Mouse (Mus musculus): ENCODE data around the gene Atcay. TPM values are rescaled to one million over a fixed set of nuclear protein-coding genes. Genes with fewer than 3 reads are reported as not detected.

The Atcay gene
- polyA plus RNA-seq, 1 experiment from 2014 or later = 77.3 TPM

DNA sequence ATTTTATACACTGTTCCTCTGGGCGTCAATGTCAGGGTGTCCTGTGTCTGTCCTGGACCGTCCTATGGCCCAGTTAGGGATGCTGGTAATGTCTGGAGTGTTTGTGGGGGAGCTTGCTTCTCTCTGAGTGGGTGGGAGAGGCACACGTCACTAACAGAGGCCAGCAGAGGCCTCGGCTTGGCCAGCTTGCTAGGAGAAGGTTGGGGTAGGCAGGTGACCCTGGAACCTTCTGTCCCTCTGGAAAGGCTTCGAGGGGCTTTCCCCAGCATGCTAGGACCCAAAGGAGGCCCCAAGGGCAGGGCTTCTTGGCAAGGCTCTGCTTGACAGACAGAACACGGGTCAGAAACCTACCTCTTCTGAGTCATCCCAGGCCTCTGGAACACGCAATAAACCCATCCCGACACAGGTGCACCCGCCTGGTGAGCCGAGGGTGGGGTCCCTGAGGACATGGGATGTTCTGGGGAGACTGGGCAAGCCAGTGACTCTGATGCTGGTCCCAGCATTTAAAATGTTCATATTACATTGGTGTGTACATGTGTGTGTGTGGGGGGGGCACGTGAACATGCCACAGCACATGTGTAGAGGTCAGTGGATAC is 34.1 kb downstream of the Atcay start:
- Histone ChIP-seq H3K4me3 (replicated peaks) (no peak overlapping the region), H3K36me3 (no peaks in the 10 kb centered on the region), H3K9me3 (no peaks in the 10 kb centered on the region), H3K4me2 (replicated peaks) (no peak overlapping the region), H3K4me1 (replicated peaks) (peaks cover 27% of the 10 kb centered on the region), H3K27ac (no peak overlapping the region), H3K9ac (replicated peaks) (no peak overlapping the region), H3K27me3 (peaks cover 46% of the 10 kb centered on the region)
- ATAC-seq = no peak
- 65% methylated on average over 11 of the region's 11 CpGs for WGBS

DNA sequence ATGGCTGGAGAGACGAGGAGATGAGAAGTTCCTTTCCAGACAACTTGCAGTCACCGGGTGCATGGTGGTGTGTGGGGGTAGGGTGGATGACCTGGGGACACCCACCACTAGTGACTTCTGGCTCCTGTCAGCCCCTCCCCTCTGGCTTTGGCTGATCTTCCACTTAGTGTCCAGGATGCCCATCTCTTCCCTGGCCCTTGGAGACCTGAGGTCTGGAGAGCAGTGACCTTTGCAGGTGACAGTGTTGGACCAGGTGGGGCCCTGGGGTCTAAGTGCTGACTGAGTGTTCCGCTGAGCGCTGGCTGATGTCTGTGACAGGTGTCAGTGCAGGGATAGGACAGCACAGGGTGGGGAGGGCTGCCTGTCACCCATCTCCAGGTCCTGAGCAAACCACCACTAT is 35.3 kb downstream of the Atcay start:
- peaks cover 30% of the 10 kb centered on the region for H3K4me1 ChIP-seq (replicated peaks)
- no peak overlapping the region for H3K4me2 ChIP-seq (replicated peaks)
- H3K36me3 ChIP-seq = peaks cover 12% of the 10 kb centered on the region
- no peak overlapping the region for H3K9ac ChIP-seq (replicated peaks)
- peaks cover 46% of the 10 kb centered on the region for H3K27me3 ChIP-seq
- no peak for ATAC-seq
- no peak overlapping the region for H3K4me3 ChIP-seq (replicated peaks)
- H3K27ac ChIP-seq = no peak overlapping the region
- 73% methylated on average over 4 of the region's 4 CpGs for WGBS
- H3K9me3 ChIP-seq = no peaks in the 10 kb centered on the region

DNA sequence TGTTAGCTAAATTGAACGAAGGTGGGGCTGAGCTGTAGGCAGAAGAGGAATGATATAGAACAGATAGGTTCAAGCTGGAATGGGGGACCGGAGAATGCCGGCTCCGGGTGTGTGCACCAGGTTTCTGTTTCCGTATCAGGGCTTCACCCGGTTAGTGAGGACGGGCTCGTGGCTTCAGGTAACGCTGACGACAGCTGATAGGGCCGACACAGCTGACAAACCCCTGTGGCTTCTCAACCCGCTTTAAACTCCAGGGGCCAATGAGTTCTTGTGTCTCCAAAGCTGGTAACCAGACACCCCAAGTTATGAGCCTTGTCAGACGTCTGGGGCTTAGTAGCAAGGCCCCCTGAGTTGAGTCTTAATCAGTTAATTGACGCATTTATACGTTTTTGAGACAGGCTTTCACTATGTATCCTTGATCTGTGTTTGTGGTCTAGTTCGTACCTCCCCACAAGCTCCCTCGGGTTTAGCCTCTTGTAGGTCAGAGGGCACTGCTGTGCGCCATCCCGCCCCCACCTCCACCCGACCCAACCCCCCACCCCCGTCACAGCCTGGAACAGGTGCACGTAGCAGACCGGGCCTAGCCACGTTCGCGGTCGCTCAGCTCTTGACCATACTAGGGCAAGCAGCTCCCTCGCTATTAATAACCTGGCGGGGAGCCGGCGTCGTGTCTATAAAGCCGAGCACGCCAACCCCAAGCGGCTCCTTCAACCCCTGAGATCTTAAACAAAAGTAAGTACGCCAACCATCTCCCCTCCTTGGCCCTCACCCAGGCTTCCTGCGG is 36.5 kb downstream of the Atcay start:
- 0 out of 2 replicates have a peak overlapping the region, but pooled peaks have one; percentile 3 for H3K4me2 ChIP-seq (replicated peaks)
- 14% methylated on average over 37 of the region's 37 CpGs for WGBS
- peak overlapping the region; percentile 41; the same call in 1 of the 2 replicates for H3K9ac ChIP-seq (replicated peaks)

DNA sequence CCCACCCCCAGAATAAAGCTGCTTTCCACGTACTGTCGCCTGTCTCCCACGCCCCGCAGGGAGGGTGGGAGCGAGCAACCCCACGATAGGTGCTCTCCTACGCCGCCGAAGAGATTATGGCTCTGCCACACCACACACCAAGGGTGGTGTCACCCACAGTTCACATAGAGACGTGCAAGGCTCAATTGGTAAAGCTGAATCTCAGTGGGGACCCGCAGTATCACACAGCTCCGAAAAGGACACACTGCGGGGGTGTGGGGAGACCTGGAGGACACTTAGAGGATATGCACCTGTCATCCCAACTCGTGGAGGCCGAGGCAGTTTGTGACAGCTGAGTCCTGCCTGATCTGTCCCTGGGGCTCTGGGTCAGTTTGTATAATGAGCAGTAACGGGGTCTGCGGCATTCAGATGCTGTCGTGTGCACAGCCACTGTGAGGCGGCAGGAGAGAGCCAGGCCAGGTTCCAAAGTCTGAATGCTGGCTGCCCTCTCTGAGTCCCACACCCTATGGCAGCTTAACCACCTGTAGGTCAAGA is 37.6 kb downstream of the Atcay start:
- H3K4me3 ChIP-seq (replicated peaks) = peak overlapping the region; percentile 59
- peak; percentile 59 for ATAC-seq
- H3K4me1 ChIP-seq (replicated peaks) = peaks cover 30% of the 10 kb centered on the region
- H3K36me3 ChIP-seq = peaks cover 25% of the 10 kb centered on the region
- peak overlapping the region; percentile 83 for H3K4me2 ChIP-seq (replicated peaks)
- H3K27ac ChIP-seq = peak overlapping the region; percentile 97
- H3K9me3 ChIP-seq = no peaks in the 10 kb centered on the region
- peak overlapping the region; percentile 75 for H3K9ac ChIP-seq (replicated peaks)
- 2% methylated on average over 19 of the region's 19 CpGs for WGBS
- peaks cover 40% of the 10 kb centered on the region for H3K27me3 ChIP-seq

More for the DNA sequence above, 36.5 kb downstream of the Atcay start:
- ATAC-seq = no peak
- H3K36me3 ChIP-seq = peaks cover 18% of the 10 kb centered on the region
- peaks cover 40% of the 10 kb centered on the region for H3K27me3 ChIP-seq
- H3K9me3 ChIP-seq = no peaks in the 10 kb centered on the region
- no peak overlapping the region for H3K4me3 ChIP-seq (replicated peaks)
- H3K27ac ChIP-seq = no peak overlapping the region
- peaks cover 30% of the 10 kb centered on the region for H3K4me1 ChIP-seq (replicated peaks)

DNA sequence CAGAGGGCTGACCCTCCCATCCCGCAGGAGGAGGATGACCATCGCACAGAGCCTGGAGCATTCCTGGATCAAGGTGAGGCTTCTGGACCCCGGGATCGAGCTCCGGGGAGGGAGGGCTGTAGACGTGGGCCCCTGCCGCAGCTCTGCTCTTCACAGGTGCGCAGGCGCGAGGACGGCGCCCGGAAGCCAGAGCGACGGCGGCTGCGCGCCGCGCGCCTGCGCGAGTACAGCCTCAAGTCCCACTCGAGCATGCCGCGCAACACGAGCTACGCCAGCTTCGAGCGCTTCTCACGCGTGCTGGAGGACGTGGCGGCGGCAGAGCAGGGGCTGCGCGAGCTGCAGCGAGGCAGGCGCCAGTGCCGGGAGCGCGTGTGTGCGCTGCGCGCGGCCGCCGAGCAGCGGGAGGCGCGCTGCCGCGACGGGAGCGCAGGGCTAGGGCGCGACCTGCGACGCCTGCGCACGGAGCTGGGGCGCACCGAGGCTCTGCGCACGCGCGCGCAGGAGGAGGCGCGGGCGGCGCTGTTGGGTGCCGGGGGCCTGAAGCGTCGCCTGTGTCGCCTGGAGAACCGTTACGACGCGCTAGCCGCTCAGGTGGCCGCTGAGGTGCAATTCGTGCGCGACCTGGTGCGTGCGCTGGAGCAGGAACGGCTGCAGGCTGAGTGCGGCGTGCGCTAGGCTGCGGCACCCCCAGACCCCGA is 38.2 kb downstream of the Atcay start:
- Histone ChIP-seq H3K4me1 (replicated peaks) (peaks cover 30% of the 10 kb centered on the region), H3K27me3 (peaks cover 36% of the 10 kb centered on the region), H3K9ac (replicated peaks) (peak overlapping the region; percentile 75), H3K4me3 (replicated peaks) (peak overlapping the region; percentile 59), H3K27ac (peak overlapping the region; percentile 97), H3K9me3 (no peaks in the 10 kb centered on the region), H3K4me2 (replicated peaks) (peak overlapping the region; percentile 83), H3K36me3 (peaks cover 28% of the 10 kb centered on the region)
- 1% methylated on average over 90 of the region's 93 CpGs for WGBS
- peak; percentile 89 for ATAC-seq

DNA sequence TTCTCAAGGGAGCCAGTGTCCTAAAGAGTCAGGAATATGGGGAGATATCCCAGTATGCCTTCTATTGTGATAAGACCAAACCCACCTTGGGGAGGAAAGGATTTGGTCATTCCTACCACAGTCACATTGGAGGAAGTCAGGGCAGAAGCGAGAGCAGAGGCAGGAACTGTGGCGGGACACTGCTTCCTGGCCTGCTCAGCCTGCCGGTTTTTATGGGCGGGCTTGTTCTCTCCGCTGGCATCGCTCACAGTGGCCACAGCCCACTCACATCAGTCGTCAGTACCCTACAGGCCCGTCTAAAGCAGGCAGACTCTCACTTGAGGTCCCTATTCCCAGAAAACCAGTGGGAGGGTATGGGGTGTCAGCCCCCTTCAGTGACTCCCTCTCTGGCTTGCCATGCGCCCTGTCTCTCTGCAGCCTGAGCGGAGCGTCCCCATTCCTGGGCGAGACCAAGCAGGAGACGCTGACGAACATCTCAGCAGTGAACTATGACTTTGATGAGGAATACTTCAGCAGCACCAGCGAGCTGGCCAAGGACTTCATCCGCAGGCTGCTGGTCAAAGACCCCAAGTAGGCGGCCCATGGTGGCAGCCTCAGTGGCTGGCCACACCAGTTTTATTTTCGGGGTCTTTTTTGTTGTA is 39.2 kb downstream of the Atcay start:
- no peak for ATAC-seq
- WGBS = 89% methylated on average over 18 of the region's 18 CpGs
- Histone ChIP-seq H3K4me2 (replicated peaks) (peak overlapping the region; percentile 83), H3K27ac (no peak overlapping the region), H3K4me1 (replicated peaks) (peaks cover 30% of the 10 kb centered on the region), H3K9me3 (no peaks in the 10 kb centered on the region), H3K36me3 (peaks cover 38% of the 10 kb centered on the region), H3K27me3 (peaks cover 27% of the 10 kb centered on the region), H3K9ac (replicated peaks) (no peak overlapping the region), H3K4me3 (replicated peaks) (peak overlapping the region; percentile 59)

DNA sequence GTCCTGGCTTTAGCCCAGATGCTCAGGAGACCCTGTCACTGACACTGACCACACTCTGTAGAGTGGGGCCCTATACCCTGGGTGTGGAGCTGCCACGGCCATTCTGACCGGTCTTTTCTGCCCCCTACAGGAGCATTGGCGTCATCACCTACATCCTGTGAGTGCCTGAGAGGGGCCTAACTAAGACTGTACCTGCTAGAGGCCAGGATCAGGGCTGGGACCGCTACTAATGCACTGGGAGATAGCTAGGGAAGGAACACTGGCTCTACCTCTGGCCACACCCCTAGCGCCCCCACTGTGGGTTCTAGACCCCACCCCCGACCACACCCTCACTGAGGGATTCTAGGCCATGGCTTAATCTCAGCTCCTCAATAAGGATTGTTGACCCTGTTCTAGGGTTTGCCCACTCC is 39.7 kb downstream of the Atcay start:
- H3K4me2 ChIP-seq (replicated peaks) = 0 out of 2 replicates have a peak overlapping the region, but pooled peaks have one; percentile 83
- peaks cover 30% of the 10 kb centered on the region for H3K4me1 ChIP-seq (replicated peaks)
- ATAC-seq = no peak
- no peak overlapping the region for H3K9ac ChIP-seq (replicated peaks)
- 72% methylated on average over 6 of the region's 6 CpGs for WGBS
- H3K27ac ChIP-seq = no peak overlapping the region
- no peaks in the 10 kb centered on the region for H3K9me3 ChIP-seq
- peaks cover 21% of the 10 kb centered on the region for H3K27me3 ChIP-seq
- peaks cover 40% of the 10 kb centered on the region for H3K36me3 ChIP-seq
- no peak overlapping the region for H3K4me3 ChIP-seq (replicated peaks)

DNA sequence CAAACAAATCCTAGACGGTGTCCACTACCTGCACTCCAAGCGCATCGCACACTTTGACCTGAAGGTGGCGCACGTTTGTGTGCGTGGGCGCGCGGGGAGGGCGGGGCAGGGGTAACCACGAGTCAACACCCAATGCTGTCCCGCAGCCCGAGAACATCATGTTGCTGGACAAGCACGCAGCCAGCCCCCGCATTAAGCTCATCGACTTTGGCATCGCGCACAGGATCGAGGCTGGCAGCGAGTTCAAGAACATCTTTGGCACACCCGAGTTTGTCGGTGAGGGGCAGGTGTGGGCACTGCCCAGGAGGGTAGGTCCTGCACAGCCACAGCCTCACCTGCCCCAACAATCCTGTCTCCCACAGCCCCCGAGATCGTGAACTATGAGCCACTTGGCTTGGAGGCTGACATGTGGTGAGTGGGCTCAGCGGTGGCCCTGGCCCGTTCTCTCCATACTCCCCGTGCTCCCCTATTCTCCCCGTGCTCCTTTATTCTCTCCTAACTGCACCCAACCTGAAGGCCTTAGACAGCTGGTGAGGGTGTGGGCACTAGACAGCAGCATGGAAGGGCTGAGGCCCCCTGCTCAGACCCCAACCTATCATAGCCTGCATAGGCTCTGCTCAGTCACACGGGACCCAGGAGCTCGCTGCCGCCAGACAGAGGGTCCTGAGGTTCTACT is 40.3 kb downstream of the Atcay start:
- Histone ChIP-seq H3K9me3 (no peaks in the 10 kb centered on the region), H3K36me3 (peaks cover 44% of the 10 kb centered on the region), H3K4me1 (replicated peaks) (peaks cover 30% of the 10 kb centered on the region), H3K4me2 (replicated peaks) (no peak overlapping the region), H3K27ac (no peak overlapping the region), H3K4me3 (replicated peaks) (no peak overlapping the region), H3K9ac (replicated peaks) (no peak overlapping the region), H3K27me3 (peaks cover 16% of the 10 kb centered on the region)
- WGBS = 67% methylated on average over 31 of the region's 31 CpGs
- no peak for ATAC-seq

DNA sequence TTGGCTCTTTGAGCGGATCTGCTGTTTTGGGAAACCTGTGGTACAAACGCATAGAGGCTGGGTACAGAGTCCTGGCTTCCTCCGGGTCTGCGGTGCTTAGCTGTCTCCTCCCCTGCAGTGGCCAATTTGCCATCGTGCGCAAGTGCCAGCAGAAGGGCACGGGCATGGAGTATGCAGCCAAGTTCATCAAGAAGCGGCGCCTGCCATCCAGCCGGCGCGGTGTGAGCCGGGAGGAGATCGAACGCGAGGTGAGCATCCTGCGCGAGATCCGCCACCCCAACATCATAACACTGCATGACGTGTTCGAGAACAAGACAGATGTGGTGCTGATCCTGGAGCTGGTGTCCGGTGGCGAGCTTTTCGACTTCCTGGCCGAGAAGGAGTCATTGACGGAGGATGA is 40.8 kb downstream of the Atcay start:
- peaks cover 30% of the 10 kb centered on the region for H3K4me1 ChIP-seq (replicated peaks)

DNA sequence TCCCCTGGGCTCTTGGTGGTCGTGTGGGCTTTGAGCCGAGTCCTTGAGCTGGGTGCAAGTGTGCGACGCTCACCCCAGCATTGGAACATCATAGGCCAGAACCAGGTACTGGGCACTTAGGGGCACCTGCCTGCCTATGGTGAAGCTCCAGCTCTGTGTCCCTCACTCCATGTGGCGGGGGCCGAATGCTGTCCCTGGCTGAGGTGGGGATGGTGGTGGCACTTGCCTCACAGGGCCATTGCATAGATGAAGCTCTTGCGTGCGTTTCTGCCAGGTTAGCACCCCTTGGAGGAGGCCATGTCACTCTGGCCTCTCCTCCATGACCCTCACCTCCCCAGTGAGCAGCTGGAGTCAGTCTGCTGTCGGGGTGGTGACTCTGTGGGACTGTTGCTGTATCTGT is 43.5 kb downstream of the Atcay start:
- Histone ChIP-seq H3K9me3 (no peaks in the 10 kb centered on the region), H3K9ac (replicated peaks) (no peak overlapping the region), H3K27me3 (no peaks in the 10 kb centered on the region), H3K4me1 (replicated peaks) (peaks cover 19% of the 10 kb centered on the region), H3K27ac (no peak overlapping the region), H3K4me2 (replicated peaks) (no peak overlapping the region), H3K4me3 (replicated peaks) (no peak overlapping the region), H3K36me3 (peaks cover 62% of the 10 kb centered on the region)
- WGBS = 95% methylated on average over 9 of the region's 9 CpGs
- no peak for ATAC-seq

More for the DNA sequence above, 40.8 kb downstream of the Atcay start:
- Histone ChIP-seq H3K27me3 (peaks cover 10% of the 10 kb centered on the region), H3K4me3 (replicated peaks) (no peak overlapping the region), H3K27ac (no peak overlapping the region), H3K9me3 (no peaks in the 10 kb centered on the region), H3K4me2 (replicated peaks) (no peak overlapping the region), H3K36me3 (peaks cover 50% of the 10 kb centered on the region), H3K9ac (replicated peaks) (no peak overlapping the region)
- 81% methylated on average over 26 of the region's 26 CpGs for WGBS
- ATAC-seq = no peak

DNA sequence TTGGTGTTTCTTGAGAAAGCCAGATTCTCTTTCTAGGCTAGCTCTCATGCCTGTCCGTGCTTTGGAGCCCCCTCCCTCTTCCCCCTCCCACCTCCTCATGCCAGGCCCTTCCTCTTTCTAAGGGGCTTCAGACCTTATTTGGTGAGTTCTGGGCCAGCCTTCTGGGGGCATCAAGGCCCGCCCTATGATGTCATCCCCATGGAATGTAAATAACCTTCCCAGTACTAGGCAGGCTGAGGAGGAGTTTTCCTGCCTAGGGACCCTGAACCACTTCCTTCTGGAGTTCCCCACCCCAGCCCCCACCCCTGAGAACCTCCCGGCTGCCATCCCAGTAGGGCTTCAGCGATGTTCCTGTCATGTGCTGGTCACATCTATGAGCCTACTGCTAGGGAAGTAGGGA is 45.9 kb downstream of the Atcay start:
- Histone ChIP-seq H3K9ac (replicated peaks) (no peak overlapping the region), H3K36me3 (peaks cover 69% of the 10 kb centered on the region)

More for the DNA sequence above, 45.9 kb downstream of the Atcay start:
- WGBS = 78% methylated on average over 4 of the region's 4 CpGs
- no peaks in the 10 kb centered on the region for H3K27me3 ChIP-seq
- H3K4me1 ChIP-seq (replicated peaks) = peaks cover 19% of the 10 kb centered on the region
- H3K9me3 ChIP-seq = no peaks in the 10 kb centered on the region
- no peak for ATAC-seq
- no peak overlapping the region for H3K4me2 ChIP-seq (replicated peaks)
- no peak overlapping the region for H3K27ac ChIP-seq
- H3K4me3 ChIP-seq (replicated peaks) = no peak overlapping the region; the same call in 1 of the 2 replicates
